Mouse (Mus musculus) lung, adult 2 months (tissue): ENCODE data around the gene Skap2.

Experiments used
- CTCF ChIP-seq: fragments of 200-500 bp; IDR thresholded peaks from 2 replicates; pipeline ENCODE4 v1.5.1; 2011; ENCODE audit warnings: mild to moderate bottlenecking, low read length, control low read depth; ENCODE audit not compliant: insufficient read depth
- POLR2A ChIP-seq: fragments of 200-500 bp; IDR thresholded peaks from 2 replicates; pipeline ENCODE4 v1.6.1; 2011; ENCODE audit warnings: low read depth, mild to moderate bottlenecking, control low read depth, low read length, borderline replicate concordance; ENCODE audit errors: extremely low read depth

DNA sequence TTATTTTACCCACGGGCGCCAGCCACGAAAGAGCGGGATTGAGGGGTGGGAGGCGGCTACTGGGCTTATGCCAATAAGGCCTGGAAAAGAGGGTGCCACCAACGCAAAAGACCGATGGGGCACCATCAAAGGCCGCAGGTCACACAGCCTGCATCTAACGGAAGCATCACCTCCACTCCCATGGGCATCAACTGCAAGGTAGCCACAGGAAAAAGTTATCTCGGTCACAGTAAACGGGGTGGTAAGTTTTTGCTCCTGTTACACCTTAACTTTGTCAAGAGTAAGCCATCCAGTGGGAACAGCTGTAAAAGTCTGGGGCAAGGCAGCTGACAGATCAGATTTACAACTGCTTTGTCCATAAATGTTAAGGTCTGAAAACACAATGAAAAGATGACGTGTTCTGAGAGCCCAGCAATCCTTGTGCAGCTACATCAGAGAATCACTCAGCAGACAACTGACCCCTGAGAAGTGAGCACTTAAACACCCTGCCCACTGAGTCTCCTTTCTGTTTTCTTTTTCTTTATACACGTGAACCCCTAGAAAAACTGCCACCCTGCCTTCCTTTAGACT lies 5.6 kb downstream of the Skap2 start:
- no peak for TF ChIP-seq CTCF
- TF ChIP-seq POLR2A: no peak
